Mouse (Mus musculus) left cerebral cortex, postnatal 14 days (tissue): ENCODE results near the gene Pecam1. TPM values are rescaled to one million over a fixed set of nuclear protein-coding genes. Genes with fewer than 3 reads are reported as not detected.

Source experiments
- DNase-seq, 2 experiments: peaks; one replicate each; pipeline ENCODE4 v3.0.0; 2021 to 2022; ENCODE audit warnings: low spot score in 2 of 2, mixed read lengths in 1 of 2
- intact Hi-C: fragments of 180-260 bp; cut with DNase I; formaldehyde crosslinking; loops from one replicate; pipeline ENCODE4 v1.15.1; 2025
- total RNA-seq, 2 experiments: library from RNA; stranded (reverse); gene quantifications; 2 replicates each; pipeline ENCODE4 v1.2.3; 2021

Gene Pecam1
- total RNA-seq, 2 experiments from 2014 or later: 19.2 to 21.7 TPM

DNA sequence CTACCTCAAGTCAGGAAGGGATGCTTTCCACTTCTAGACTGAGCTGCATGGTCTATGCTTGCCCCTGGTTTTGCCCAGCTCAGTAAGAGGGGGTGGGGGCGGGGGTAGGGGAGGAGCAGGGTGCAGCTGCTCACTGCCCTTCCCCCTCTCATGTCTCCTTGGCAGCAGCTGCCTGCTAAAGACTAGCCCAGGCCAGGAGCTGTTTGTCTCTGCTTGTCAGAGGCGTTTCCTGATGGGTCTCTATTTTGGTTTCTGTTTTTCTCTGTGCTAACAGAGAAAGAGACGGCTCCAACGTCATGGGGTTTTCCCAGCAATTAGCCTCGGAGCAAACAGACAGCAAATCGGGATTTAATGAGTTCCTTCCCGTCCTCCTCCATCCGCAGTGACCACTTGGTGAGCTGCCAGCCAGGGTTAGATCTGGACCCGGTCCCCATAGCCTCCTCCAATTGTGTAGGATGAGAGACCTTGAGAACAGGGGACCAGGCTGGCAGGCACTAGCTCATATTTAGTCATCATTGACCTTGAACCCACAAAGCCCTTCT is 75.7 kb downstream of the Pecam1 start:
- intact Hi-C loops: no loop called here
- peak; percentile 61 to 79 for DNase-seq

- no peak for DNase-seq
- intact Hi-C loops: no loop called here
These were observed 76.5 kb downstream of the Pecam1 start for GRCm38 (mm10) chr11:106673727-106674611.

DNA sequence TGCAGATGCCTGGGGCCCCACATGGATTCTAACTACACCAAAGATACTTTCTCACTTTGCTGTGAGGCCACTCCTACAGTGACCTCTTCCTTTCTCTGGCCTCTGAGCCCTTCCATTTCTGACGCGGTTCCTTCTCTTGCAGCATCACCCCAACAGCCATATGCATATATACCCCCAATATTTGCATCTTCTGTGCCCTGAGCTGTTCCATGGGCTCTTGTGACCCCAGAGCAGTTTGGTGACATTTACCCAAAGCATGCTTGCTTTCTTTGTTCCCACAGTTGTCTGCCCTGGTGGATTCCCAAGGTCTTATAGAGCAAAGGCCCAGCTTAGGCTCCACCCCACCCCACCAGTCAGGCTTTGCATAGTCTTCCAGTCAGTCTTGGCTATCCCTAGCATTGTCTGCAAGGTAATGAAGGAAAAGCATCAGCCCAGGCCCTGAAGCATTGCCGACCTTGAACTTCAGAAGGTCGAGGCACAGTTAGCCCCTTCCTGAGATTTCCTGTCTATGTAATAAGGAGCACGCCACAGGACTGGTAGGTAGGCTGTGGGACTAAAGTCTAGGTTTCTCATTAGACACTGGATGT is 77.4 kb downstream of the Pecam1 start:
- intact Hi-C loops: no loop called here
- DNase-seq: no peak

GRCm38 (mm10) chr11:106671801-106672200 is 78.6 kb downstream of the Pecam1 start:
- no peak for DNase-seq
- intact Hi-C loops: no loop called here

- no peak for DNase-seq
- intact Hi-C loops: no loop called here
These were observed 79.4 kb downstream of the Pecam1 start for GRCm38 (mm10) chr11:106670951-106671478.

- intact Hi-C loops: no loop called here
- DNase-seq: no peak
These were observed 80.2 kb downstream of the Pecam1 start for GRCm38 (mm10) chr11:106670266-106670665.

DNA sequence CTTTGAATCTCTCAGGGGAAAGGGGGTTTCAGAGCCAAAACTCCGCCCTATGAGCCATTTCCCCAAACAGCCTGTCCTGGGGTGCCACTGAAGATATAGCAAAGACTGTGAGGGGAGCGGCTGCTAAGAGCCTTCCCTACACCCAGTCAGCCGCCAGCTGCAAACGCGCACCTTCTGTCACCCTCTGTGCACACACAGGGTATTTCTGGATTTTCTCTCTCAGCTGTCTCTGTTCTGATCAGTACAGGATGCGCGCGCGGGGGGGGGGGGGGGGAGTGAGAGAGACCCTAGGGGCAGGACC is 80.6 kb downstream of the Pecam1 start:
- DNase-seq: no peak

DNA sequence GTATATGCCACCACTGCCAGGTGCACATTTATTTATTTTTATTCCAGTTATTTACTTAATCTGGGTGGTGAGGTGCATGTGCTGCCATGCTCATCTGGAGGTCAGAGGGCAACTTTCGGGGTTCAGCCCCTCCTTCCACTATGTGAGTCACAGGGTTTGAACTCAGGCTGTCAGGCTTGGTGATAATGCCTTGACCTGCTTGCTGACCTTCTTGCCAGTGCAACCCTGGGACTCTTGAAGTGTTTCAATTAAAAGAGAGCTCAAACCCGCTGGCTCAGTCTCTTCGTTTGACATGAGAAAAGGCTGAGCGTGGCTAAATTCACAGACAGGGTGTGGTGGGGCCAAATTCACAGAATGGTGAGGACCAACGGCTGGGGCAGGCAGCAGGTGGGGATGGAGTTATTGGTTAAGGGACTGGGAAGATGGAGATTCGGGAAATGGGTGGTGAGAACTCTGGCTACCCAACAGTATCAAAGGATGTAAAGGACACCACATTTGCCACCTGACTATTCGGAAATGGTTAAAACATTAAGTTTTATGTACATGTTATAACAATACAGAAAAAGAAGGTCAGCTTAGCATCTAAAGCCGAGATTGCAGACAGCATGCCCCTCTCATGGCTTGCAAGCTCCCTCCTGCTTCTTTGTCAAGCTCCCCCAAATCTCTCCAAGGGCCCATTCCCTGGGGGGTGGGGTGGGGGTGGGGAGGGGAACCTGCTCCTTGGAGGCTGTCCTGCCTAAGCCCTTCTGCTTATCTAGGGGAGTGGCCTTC is 81.1 kb downstream of the Pecam1 start:
- DNase-seq: no peak
- intact Hi-C loops: no loop called here

More for the DNA sequence above, 80.6 kb downstream of the Pecam1 start:
- intact Hi-C loops: no loop called here

- intact Hi-C loops: no loop called here
- DNase-seq: no peak
These were observed 82.1 kb downstream of the Pecam1 start for GRCm38 (mm10) chr11:106668336-106668735.

DNA sequence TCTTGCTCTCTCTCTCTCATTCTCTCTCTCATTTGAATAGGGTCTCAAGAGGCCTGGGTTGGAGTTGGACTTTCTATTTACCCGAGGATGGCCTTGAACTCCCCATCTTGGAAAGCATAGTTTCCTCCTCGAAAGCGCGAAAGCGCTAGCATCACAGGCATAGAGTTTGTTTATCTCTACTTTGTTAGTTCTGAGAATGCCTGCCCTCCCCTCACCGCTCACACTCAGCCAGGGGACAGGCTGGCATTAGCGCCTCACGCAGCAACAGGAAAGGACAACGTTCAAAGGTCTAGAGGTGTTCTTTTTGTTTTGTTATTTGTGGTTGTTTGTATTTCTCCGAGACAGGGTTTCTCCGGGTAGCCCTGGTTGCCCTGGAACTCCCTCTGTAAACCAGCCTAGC is 82.6 kb downstream of the Pecam1 start:
- intact Hi-C loops: no loop called here
- no peak for DNase-seq

- no peak for DNase-seq
- intact Hi-C loops: no loop called here
These were observed 83.8 kb downstream of the Pecam1 start for GRCm38 (mm10) chr11:106666470-106667107.

DNA sequence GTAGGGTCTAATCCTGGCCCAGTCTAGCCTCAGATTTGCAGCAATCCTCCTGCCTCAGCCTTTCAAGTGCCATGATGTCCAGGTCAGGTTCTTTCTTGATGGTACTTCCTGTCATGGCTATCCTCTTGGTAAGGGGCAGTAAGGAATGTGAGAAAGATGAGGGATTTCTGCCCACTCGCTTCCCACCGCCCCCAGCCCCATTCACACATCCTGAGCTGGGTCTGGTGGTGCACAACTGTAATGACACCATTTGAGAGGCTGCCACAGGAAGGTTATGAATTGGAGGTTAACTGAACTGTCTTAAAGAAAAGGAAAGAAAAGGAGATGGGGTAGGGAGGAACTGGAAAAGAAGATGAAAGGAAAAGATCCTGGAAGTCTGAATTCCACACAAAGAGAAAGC is 84.6 kb downstream of the Pecam1 start:
- DNase-seq: no peak
- intact Hi-C loops: no loop called here

DNA sequence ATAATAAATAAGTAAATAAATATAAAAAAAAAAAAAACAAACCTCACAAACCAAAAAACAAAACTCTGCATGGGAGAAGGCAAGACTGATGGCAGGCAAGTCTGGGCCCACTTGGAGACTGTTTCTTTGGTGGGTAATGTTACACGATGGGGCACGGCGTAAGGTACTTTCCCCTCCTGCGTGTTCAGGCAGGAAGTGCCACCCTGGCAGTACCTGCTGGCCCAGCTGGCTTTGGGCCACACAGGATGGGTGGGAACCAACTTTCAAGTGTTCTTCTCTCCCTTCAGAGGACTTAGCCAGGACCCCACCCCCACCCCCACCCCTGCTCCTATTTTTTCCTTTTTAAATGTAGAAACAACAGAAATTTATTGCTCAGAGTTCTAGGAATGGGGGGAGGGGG is 85.1 kb downstream of the Pecam1 start:
- intact Hi-C loops: no loop called here
- no peak for DNase-seq

DNA sequence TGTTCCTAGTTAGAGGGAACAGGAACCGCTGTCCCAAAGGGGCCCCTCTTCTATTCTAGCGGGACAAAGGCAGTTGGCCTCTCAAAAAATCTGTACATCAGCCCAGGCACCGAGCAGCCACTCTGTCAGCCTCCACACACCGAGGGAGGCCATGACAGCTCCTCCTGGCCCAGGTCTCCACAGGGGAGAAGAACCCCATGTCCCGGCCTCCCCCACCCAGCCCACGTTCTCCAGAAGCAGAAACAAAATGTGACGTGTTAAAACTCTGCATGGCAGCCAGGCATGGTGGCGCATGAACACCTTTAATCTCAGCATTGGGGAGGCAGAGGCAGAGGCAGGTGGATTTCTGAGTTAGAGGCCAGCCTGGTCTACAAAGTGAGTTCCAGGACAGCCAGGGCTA is 85.7 kb downstream of the Pecam1 start:
- intact Hi-C loops: no loop called here

DNA sequence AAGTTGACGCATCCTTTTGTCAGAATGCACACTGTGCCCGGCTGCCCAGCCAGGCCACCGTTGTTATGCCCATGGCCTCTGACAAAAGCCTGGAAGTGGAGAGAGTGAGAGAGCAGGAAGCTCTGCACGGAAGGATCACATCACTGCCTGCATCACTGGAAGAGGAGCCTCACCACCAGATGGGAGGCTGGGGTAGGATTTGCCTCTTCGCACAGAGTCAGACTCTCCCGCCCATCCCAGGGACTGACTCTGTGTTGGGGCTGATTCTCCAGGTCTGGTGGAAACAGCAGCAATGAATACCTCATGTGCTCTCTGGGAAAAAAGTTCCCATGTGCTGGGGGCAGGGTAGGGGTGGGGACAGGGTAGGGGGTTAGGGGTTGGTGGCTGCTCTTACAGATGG is 86.6 kb downstream of the Pecam1 start:
- intact Hi-C loops: no loop called here
- no peak for DNase-seq

More for the DNA sequence above, 85.7 kb downstream of the Pecam1 start:
- DNase-seq: no peak

DNA sequence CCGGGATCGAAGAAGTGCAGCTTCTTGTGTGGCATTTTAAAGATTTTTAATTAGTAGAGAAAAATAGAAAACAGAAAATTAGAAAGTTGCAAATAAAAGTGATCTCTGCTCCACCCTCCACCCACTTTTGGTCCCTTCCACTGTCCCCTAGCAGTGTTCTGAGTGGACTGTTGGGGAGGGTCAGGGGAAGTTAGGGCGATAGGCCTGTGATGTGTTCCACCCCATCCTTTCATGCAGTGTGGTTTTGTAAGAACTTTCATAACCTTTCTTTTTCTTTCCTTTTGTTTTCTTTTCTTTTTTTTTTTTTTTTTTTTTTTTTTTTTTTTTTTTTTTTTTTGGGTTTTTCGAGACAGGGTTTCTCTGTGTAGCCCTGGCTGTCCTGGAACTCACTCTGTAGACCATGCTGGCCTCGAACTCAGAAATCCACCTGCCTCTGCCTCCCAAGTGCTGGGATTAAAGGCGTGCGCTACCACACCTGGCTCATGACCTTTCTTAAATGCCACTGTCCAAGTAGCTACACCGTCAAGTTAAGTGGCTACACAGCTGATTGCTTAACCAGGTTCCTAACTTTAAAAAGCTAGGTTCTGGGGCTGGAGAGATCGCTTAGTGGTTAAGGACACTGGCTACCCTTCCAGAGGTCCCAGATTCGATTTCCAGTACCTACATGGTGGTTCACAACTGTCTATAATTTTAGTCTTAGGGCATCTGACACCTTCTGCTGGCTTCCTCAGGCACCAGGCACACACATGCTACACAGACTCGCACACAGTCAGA is 87.6 kb downstream of the Pecam1 start:
- no peak for DNase-seq
- intact Hi-C loops: no loop called here

GRCm38 (mm10) chr11:106660453-106661081 is 89.9 kb downstream of the Pecam1 start:
- intact Hi-C loops: no loop called here
- DNase-seq: peak in 1 of 2 experiments; percentile 19

DNA sequence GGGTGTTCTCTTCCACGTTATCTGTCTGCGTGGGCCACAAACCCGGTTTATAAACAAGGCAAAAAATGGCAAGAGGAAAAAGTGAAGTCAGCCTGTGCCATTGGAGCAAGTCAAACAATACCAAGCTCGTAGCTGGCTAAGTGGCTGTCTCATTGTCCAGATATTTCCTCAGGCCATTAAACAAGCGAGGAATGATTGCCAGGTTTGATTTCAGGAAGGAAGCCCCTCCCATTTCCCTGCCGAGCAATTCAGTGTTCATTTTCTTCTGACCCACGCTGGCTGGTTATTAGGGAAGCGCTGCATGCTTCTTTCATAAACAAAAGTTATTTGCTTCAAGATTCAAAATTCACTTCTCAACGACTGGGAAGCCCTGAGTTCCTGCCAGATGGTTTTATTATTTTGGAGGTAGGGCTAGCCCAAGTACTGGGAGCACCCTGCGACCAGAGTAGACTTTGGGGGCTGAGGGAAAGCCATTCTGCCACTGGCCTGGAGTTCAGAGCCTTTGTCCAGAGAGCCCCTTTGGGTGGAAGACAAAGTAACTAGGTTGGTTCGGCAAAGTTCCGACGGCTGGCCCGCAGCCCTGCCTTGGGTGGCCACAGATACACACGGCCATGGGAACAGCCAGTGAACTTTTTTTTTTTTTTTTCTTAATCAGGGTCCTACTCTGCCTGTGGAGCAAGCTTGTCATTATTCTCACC is 90.7 kb downstream of the Pecam1 start:
- no peak for DNase-seq
- intact Hi-C loops: no loop called here
